Comparison of ENCODE assay signal across 26 mouse cellular contexts in genomic region chr2:13106531-13106930, GRCm38 (mm10).
A peak's percentile ranks its signal among the peaks of the same experiment; 100 is the strongest.
DNase-seq lines count a peak whose midpoint lies in the region; ATAC-seq lines count a peak whose summit lies in the region.
"Had no signal": no experiment of that assay in that cellular context is flagged by ENCODE, and none has a peak within 500 bp of the region (broad histone marks: within the 10 kb centered on the region; RNA-seq: fewer than 3 reads in every experiment).

No protein-coding gene starts in this region.

- H3K4me3 ChIP-seq in midbrain, embryonic 11.5 days (ENCODE audit: low read depth, low read length) = no peak overlapping the region
- H3K4me3 ChIP-seq in midbrain, embryonic 15.5 days = no peak overlapping the region
- no peak overlapping the region for H3K4me3 ChIP-seq in kidney, embryonic 16.5 days (ENCODE audit: low read length)
- H3K4me3 ChIP-seq: embryonic facial prominence, embryonic 15.5 days; hindbrain, embryonic 13.5 days; limb, embryonic 12.5 days; liver, embryonic 15.5 days; midbrain, embryonic 10.5 days; myocyte; neural tube, embryonic 12.5 days had no signal

- H3K27me3 ChIP-seq in midbrain, embryonic 11.5 days (ENCODE audit: control insufficient read depth, insufficient read depth, low read length) = no peaks in the 10 kb centered on the region
- no peaks in the 10 kb centered on the region for H3K27me3 ChIP-seq in midbrain, embryonic 15.5 days (replicated peaks)
- no peaks in the 10 kb centered on the region for H3K27me3 ChIP-seq in kidney, embryonic 16.5 days (ENCODE audit: insufficient read depth, low read length)
- H3K27me3 ChIP-seq: embryonic facial prominence, embryonic 15.5 days; hindbrain, embryonic 13.5 days; limb, embryonic 12.5 days; liver, embryonic 15.5 days; neural tube, embryonic 12.5 days had no signal

- WGBS in midbrain, embryonic 11.5 days = 33% methylated on average over 4 of the region's 4 CpGs
- 35% methylated on average over 4 of the region's 4 CpGs for WGBS in midbrain, embryonic 15.5 days
- WGBS in kidney, embryonic 16.5 days = 11% methylated on average over 4 of the region's 4 CpGs

- H3K27ac ChIP-seq in midbrain, embryonic 11.5 days (ENCODE audit: low read depth, low read length) = no peak overlapping the region
- no peak overlapping the region for H3K27ac ChIP-seq in midbrain, embryonic 15.5 days
- H3K27ac ChIP-seq in kidney, embryonic 16.5 days (ENCODE audit: low read length) = peak overlapping the region; percentile 38; the same call in 1 of the 2 replicates
- H3K27ac ChIP-seq: embryonic facial prominence, embryonic 15.5 days; hindbrain, embryonic 13.5 days; limb, embryonic 12.5 days; liver, embryonic 15.5 days; midbrain, embryonic 10.5 days; neural tube, embryonic 12.5 days had no signal

- no peak for ATAC-seq in midbrain, embryonic 11.5 days (ENCODE audit: low FRiP score)
- ATAC-seq in midbrain, embryonic 15.5 days (replicated peaks) = no peak
- peak; percentile 83 for ATAC-seq in kidney, embryonic 16.5 days (ENCODE audit: low FRiP score, low TSS enrichment)
- ATAC-seq: forebrain, embryonic 14.5 days had no signal

- H3K4me2 ChIP-seq in midbrain, embryonic 11.5 days = no peak overlapping the region
- no peak overlapping the region for H3K4me2 ChIP-seq in midbrain, embryonic 15.5 days
- H3K4me2 ChIP-seq in kidney, embryonic 16.5 days (replicated peaks; ENCODE audit: low read depth, low read length) = no peak overlapping the region
- H3K4me2 ChIP-seq: embryonic facial prominence, embryonic 15.5 days; heart, embryonic 11.5 days; hindbrain, embryonic 13.5 days; limb, embryonic 12.5 days; liver, embryonic 15.5 days; lung, embryonic 14.5 days; neural tube, embryonic 12.5 days had no signal

- no peaks in the 10 kb centered on the region for H3K36me3 ChIP-seq in midbrain, embryonic 11.5 days (ENCODE audit: control insufficient read depth, insufficient read depth, low read length)
- no peaks in the 10 kb centered on the region for H3K36me3 ChIP-seq in midbrain, embryonic 15.5 days (replicated peaks)
- no peaks in the 10 kb centered on the region for H3K36me3 ChIP-seq in kidney, embryonic 16.5 days (ENCODE audit: insufficient read depth, low read length)
- H3K36me3 ChIP-seq: embryonic facial prominence, embryonic 15.5 days; hindbrain, embryonic 13.5 days; limb, embryonic 12.5 days; liver, embryonic 15.5 days; midbrain, embryonic 10.5 days; neural tube, embryonic 12.5 days had no signal

- H3K9ac ChIP-seq in midbrain, embryonic 11.5 days (ENCODE audit: low read length) = no peak overlapping the region
- no peak overlapping the region for H3K9ac ChIP-seq in midbrain, embryonic 15.5 days
- no peak overlapping the region for H3K9ac ChIP-seq in kidney, embryonic 16.5 days (replicated peaks; ENCODE audit: low read length)
- H3K9ac ChIP-seq: embryonic facial prominence, embryonic 15.5 days; hindbrain, embryonic 13.5 days; limb, embryonic 12.5 days; liver, embryonic 15.5 days; lung, embryonic 14.5 days; neural tube, embryonic 12.5 days had no signal

- no peaks in the 10 kb centered on the region for H3K9me3 ChIP-seq in midbrain, embryonic 11.5 days (ENCODE audit: control insufficient read depth, low read length)
- no peaks in the 10 kb centered on the region for H3K9me3 ChIP-seq in midbrain, embryonic 15.5 days
- H3K9me3 ChIP-seq in kidney, embryonic 16.5 days (ENCODE audit: low read length) = no peaks in the 10 kb centered on the region
- H3K9me3 ChIP-seq: embryonic facial prominence, embryonic 15.5 days; hindbrain, embryonic 13.5 days; limb, embryonic 12.5 days; liver, embryonic 15.5 days; midbrain, embryonic 10.5 days; neural tube, embryonic 12.5 days had no signal

- peak; percentile 46 for DNase-seq in heart, adult 11 months
- no peak for DNase-seq in heart, adult 18-20 months
- peak; percentile 65 for DNase-seq in midbrain, embryonic 11.5 days (ENCODE audit: low spot score, missing footprints)
- DNase-seq in thymus, postnatal 36 days = no peak
- DNase-seq in urinary bladder, postnatal 14 days (ENCODE audit: low spot score) = no peak
- DNase-seq: adrenal gland, adult 8-10 months; cerebellum, adult 2 months; cerebellum, postnatal 14 days; gastrocnemius, postnatal 14 days; heart, postnatal 36 days; lung, embryonic 14.5 days; lung, postnatal 14 days; right cerebral cortex, adult 18-20 months; spleen, adult 18-20 months; thymus, postnatal 14 days had no signal

- H3K4me1 ChIP-seq in midbrain, embryonic 11.5 days (ENCODE audit: control insufficient read depth, insufficient read depth, low read length) = no peaks in the 10 kb centered on the region
- no peaks in the 10 kb centered on the region for H3K4me1 ChIP-seq in midbrain, embryonic 15.5 days
- peaks cover 14% of the 10 kb centered on the region for H3K4me1 ChIP-seq in kidney, embryonic 16.5 days (ENCODE audit: insufficient read depth, low read length)
- H3K4me1 ChIP-seq: embryonic facial prominence, embryonic 15.5 days; hindbrain, embryonic 13.5 days; liver, embryonic 15.5 days had no signal

Comparison
In these comparisons a context has a peak if more than half of its experiments do, and no peak if none do; other contexts are left out.
1. DNase-seq: peak in heart, adult 11 months (single experiment) and midbrain, embryonic 11.5 days (single experiment); none in heart, adult 18-20 months (0 of 2), thymus, postnatal 36 days (0 of 2) and urinary bladder, postnatal 14 days (single experiment).